Mouse (Mus musculus): Measurements from ENCODE around the gene Tmem38b.

DNA sequence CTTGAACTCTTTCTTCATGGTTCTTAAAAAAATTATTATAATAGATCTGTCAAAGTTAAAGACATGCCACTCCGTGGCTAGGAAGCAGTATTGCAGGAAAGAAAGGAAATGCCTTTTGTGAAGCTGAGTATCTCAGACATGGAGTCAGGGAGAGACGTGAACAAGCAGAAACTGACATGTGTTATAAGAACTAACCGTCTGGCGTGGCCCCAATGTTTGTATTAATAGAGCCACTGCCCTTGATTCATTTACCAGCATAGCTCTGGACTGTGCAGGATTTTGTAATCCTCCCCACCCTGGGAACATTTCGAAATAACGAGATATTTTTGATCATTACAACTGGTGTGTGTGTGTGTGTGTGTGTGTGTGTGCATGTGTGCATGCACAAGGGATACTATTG is 2.1 kb upstream of the Tmem38b start:
- 0 out of 2 replicates have a peak, but pooled peaks have one; percentile 6 for TF ChIP-seq CTCF (IDR thresholded peaks at IDR 0.05; ENCODE audit: low read depth)
- peak; percentile 67 for TF ChIP-seq EP300 (IDR thresholded peaks at IDR 0.05; ENCODE audit: low read depth)
